Mouse (Mus musculus): ENCODE measurements around the gene 1600014C23Rik.

The 1600014C23Rik gene

GRCm38 (mm10) chr17:45723732-45724573 is 9.7 kb downstream of the 1600014C23Rik start:
- peak; percentile 77 for DNase-seq

GRCm38 (mm10) chr17:45718323-45718722 is 15.3 kb downstream of the 1600014C23Rik start:
- peak; percentile 83 for DNase-seq

GRCm38 (mm10) chr17:45711525-45711924 is 22.1 kb downstream of the 1600014C23Rik start:
- DNase-seq, result no peak

GRCm38 (mm10) chr17:45710407-45710806 is 23.2 kb downstream of the 1600014C23Rik start:
- DNase-seq, result no peak

- DNase-seq, result no peak
Observed at GRCm38 (mm10) chr17:45709829-45710228, 23.8 kb downstream of the 1600014C23Rik start.

- no peak for DNase-seq
Observed at GRCm38 (mm10) chr17:45708179-45708578, 25.5 kb downstream of the 1600014C23Rik start.

GRCm38 (mm10) chr17:45707376-45707775 is 26.3 kb downstream of the 1600014C23Rik start:
- no peak for DNase-seq

- no peak for DNase-seq
Observed at GRCm38 (mm10) chr17:45706796-45707195, 26.8 kb downstream of the 1600014C23Rik start.

GRCm38 (mm10) chr17:45703187-45703586 is 30.5 kb downstream of the 1600014C23Rik start:
- DNase-seq, result no peak

GRCm38 (mm10) chr17:45702254-45702653 is 31.4 kb downstream of the 1600014C23Rik start:
- no peak for DNase-seq

GRCm38 (mm10) chr17:45701236-45701591 is 32.4 kb downstream of the 1600014C23Rik start:
- no peak for DNase-seq

GRCm38 (mm10) chr17:45700496-45701235 is 33.0 kb downstream of the 1600014C23Rik start:
- no peak for DNase-seq

GRCm38 (mm10) chr17:45699039-45699740 is 34.5 kb downstream of the 1600014C23Rik start:
- no peak for DNase-seq

- DNase-seq, result no peak
Observed at GRCm38 (mm10) chr17:45698368-45698767, 35.3 kb downstream of the 1600014C23Rik start.

GRCm38 (mm10) chr17:45696981-45697380 is 36.7 kb downstream of the 1600014C23Rik start:
- no peak for DNase-seq

GRCm38 (mm10) chr17:45695227-45696120 is 38.2 kb downstream of the 1600014C23Rik start:
- DNase-seq, result no peak

GRCm38 (mm10) chr17:45693812-45694565 is 39.7 kb downstream of the 1600014C23Rik start:
- DNase-seq, result no peak

- DNase-seq, result no peak
Observed at GRCm38 (mm10) chr17:45692159-45692558, 41.5 kb downstream of the 1600014C23Rik start.

GRCm38 (mm10) chr17:45690044-45690443 is 43.6 kb downstream of the 1600014C23Rik start:
- no peak for DNase-seq

- no peak for DNase-seq
Observed at GRCm38 (mm10) chr17:45689120-45689519, 44.5 kb downstream of the 1600014C23Rik start.

GRCm38 (mm10) chr17:45686716-45687115 is 46.9 kb downstream of the 1600014C23Rik start, which contains the start of gene Tmem63b:
Gene Tmem63b (minus strand): TSS chr17:45686905.
- DNase-seq, result peak; percentile 48

Measured in thymus, postnatal 14 days (tissue).